Mouse (Mus musculus): Measurements from ENCODE around the gene Slc12a9. TPM values are rescaled to one million over a fixed set of nuclear protein-coding genes. Genes with fewer than 3 reads are reported as not detected.

Gene Slc12a9
- total and polyA plus RNA-seq, 3 experiments, result 8.8 to 12.1 TPM; not detected in 1

DNA sequence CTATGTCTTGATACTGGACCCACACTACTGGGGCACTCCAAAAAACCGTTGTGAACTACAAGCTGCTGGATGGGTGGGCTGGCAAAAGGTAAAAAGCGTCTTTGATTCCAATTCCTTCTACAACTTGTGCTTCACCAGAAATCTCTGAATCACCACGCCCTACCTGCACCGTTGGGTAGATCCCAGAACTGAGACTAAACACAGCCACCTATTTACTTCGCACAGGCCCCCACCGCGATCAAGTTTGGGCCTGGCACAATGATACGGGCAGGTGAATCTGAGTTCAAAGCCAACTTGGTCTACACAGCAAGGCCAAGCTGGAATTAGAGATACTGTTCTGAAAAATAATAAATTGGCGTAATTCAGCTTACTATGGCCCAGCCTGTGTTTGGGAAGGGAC lies 38.1 kb downstream of the Slc12a9 start:
- Histone ChIP-seq H3K4me1 (ENCODE audit: control insufficient read depth in 1 of 2, insufficient read depth in 2 of 2, low read length in 2 of 2) (peaks cover 10 to 31% of the 10 kb centered on the region in 2 experiments), H3K79me2 (ENCODE audit: control insufficient read depth, insufficient read depth, low read length, poor library complexity) (peaks cover 6% of the 10 kb centered on the region), H3K27me3 (ENCODE audit: control insufficient read depth in 1 of 2, insufficient read depth in 2 of 2, low read length in 2 of 2) (no peaks in the 10 kb centered on the region), H3K4me3 (ENCODE audit: control insufficient read depth in 1 of 2, insufficient read depth in 1 of 2, low read depth in 2 of 2, low read length in 2 of 2) (peak overlapping the region; percentile 66 to 74), H3K9me3 (replicated peaks; ENCODE audit: insufficient read depth, low read length) (no peaks in the 10 kb centered on the region), H3K9ac (ENCODE audit: control insufficient read depth, low read depth, low read length, poor library complexity, severe bottlenecking) (peak overlapping the region; percentile 86), H3K36me3 (ENCODE audit: control insufficient read depth in 1 of 2, insufficient read depth in 2 of 2, low read length in 2 of 2) (peaks cover 22 to 31% of the 10 kb centered on the region in 2 experiments), H3K27ac (ENCODE audit: control insufficient read depth, low read depth, low read length) (no peak overlapping the region)
- no peak for TF ChIP-seq NRF1 (IDR thresholded peaks at IDR 0.05; ENCODE audit: insufficient read depth, low read depth, low read length, poor library complexity, severe bottlenecking)
- no peak for TF ChIP-seq GABPA (IDR thresholded peaks at IDR 0.05; ENCODE audit: low read depth, low read length)
- no peak for TF ChIP-seq POLR2AphosphoS2 (IDR thresholded peaks at IDR 0.05; ENCODE audit: low read length)
- TF ChIP-seq MYC (IDR thresholded peaks at IDR 0.05; ENCODE audit: low read depth, low read length), result no peak
- no peak for TF ChIP-seq TBP (IDR thresholded peaks at IDR 0.05; ENCODE audit: low read depth, low read length)
- TF ChIP-seq E2F4 (IDR thresholded peaks at IDR 0.05; ENCODE audit: borderline replicate concordance, low read depth, low read length), result no peak
- no peak for DNase-seq (ENCODE audit: low read depth, low spot score)

DNA sequence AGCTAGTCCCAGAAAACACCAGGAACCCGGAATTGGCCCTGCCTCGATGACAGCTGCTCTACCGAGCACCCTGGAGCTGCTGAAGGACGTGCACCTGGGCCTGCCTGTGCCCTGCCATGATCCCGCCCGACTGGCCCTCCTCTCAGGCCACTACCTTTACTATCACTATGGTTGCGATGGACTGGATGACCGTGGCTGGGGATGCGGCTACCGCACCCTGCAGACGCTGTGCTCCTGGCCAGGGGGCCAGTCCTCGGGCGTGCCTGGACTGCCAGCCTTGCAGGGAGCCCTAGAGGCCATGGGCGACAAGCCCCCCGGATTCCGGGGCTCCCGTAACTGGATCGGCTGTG lies 38.7 kb downstream of the Slc12a9 start:
- H3K36me3 ChIP-seq (ENCODE audit: control insufficient read depth in 1 of 2, insufficient read depth in 2 of 2, low read length in 2 of 2), result peaks cover 22 to 29% of the 10 kb centered on the region in 2 experiments
- peaks cover 10 to 30% of the 10 kb centered on the region in 2 experiments for H3K4me1 ChIP-seq (ENCODE audit: control insufficient read depth in 1 of 2, insufficient read depth in 2 of 2, low read length in 2 of 2)

DNA sequence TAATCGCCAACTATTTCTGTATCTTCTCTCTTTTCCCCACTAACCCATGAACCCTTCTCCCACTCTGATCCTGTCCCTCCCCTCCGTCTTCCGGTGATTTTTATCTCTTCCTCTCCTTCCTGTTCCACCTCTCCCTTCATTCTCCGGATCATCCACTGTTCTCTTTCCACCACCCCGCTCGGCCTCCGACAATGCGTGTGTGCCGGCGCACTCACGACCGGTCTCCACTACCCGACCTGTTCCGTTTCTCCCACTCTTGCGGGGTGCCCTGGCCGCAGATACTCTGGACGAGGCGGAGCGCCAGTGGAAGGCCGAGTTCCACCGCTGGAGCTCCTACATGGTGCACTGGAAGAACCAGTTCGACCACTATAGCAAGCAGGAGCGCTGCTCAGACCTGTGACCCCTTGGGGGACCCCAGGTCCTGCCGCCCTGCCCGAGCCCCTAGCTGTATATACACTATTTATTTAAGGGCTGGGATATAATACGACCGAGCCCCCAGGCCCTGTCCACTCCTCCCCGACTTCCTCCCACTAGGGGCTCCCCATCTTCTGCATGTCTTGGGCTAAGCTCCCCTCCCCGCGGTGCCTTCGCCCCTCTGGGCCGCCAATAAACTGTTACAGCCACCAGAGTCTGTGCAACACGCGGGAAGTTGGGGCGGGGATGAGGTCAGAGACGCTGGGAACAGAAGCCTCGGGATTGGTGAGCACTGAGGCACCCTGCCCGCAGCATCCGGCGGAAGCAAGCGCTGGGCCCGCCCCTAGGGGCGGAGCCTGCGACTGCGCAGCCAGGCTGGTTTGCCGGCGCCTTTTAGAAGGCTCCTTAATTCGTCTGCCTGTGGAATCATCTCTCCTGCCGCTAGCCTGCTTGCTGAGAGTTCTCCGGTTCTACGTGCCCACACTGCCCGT lies 39.3 kb downstream of the Slc12a9 start, which contains the start of gene Ufsp1:
TSS of gene Ufsp1 (plus strand) at position 791 of the 905 bp plus-strand sequence.
- Histone ChIP-seq H3K79me2 (ENCODE audit: control insufficient read depth, insufficient read depth, low read length, poor library complexity) (peaks cover 6% of the 10 kb centered on the region), H3K27ac (ENCODE audit: control insufficient read depth, low read depth, low read length) (peak within 1 kb of the TSS; percentile 99), H3K4me3 (ENCODE audit: control insufficient read depth in 1 of 2, insufficient read depth in 1 of 2, low read depth in 2 of 2, low read length in 2 of 2) (peak within 1 kb of the TSS; percentile 66 to 80), H3K4me1 (ENCODE audit: control insufficient read depth in 1 of 2, insufficient read depth in 2 of 2, low read length in 2 of 2) (peaks cover 7 to 27% of the 10 kb centered on the region in 2 experiments), H3K27me3 (ENCODE audit: control insufficient read depth in 1 of 2, insufficient read depth in 2 of 2, low read length in 2 of 2) (no peaks in the 10 kb centered on the region), H3K9ac (ENCODE audit: control insufficient read depth, low read depth, low read length, poor library complexity, severe bottlenecking) (peak within 1 kb of the TSS; percentile 98), H3K9me3 (replicated peaks; ENCODE audit: insufficient read depth, low read length) (no peaks in the 10 kb centered on the region), H3K36me3 (ENCODE audit: control insufficient read depth in 1 of 2, insufficient read depth in 2 of 2, low read length in 2 of 2) (peaks cover 21 to 26% of the 10 kb centered on the region in 2 experiments)
- peak; percentile 97 for DNase-seq (ENCODE audit: low read depth, low spot score)
- TF ChIP-seq POLR2AphosphoS2 (IDR thresholded peaks at IDR 0.05; ENCODE audit: low read length), result peak; percentile 98
- no peak for TF ChIP-seq CTCF (IDR thresholded peaks at IDR 0.05 in 2 of 3, conservative IDR thresholded peaks at IDR 0.05 in 1 of 3; ENCODE audit: control insufficient read depth in 1 of 3, insufficient read depth in 1 of 3, low read depth in 2 of 3, low read length in 3 of 3, poor library complexity in 1 of 3, severe bottlenecking in 1 of 3)
- peak; percentile 86 for TF ChIP-seq NELFE (IDR thresholded peaks at IDR 0.05; ENCODE audit: low read depth, low read length)
- TF ChIP-seq MAZ (IDR thresholded peaks at IDR 0.05; ENCODE audit: low read depth, low read length), result peak; percentile 79; the same call in 1 of the 2 replicates
- TF ChIP-seq JUND (IDR thresholded peaks at IDR 0.05; ENCODE audit: low read depth, low read length), result no peak
- TF ChIP-seq TBP (IDR thresholded peaks at IDR 0.05; ENCODE audit: low read depth, low read length), result peak; percentile 81
- TF ChIP-seq MEF2A (IDR thresholded peaks at IDR 0.05; ENCODE audit: extremely low read depth, insufficient replicate concordance, low read depth, low read length, poor library complexity, severe bottlenecking), result no peak
- TF ChIP-seq ZC3H11A (IDR thresholded peaks at IDR 0.05; ENCODE audit: low read depth, low read length), result no peak
- no peak for TF ChIP-seq CHD2 (IDR thresholded peaks at IDR 0.05; ENCODE audit: low read length)
- peak; percentile 30; the same call in 1 of the 2 replicates for TF ChIP-seq BHLHE40 (IDR thresholded peaks at IDR 0.05; ENCODE audit: borderline replicate concordance, low read depth, low read length)
- no peak for TF ChIP-seq SMC3 (IDR thresholded peaks at IDR 0.05; ENCODE audit: low read depth, low read length)
- no peak for TF ChIP-seq MYB (IDR thresholded peaks at IDR 0.05; ENCODE audit: low read depth, low read length)
- no peak for TF ChIP-seq MAFK (IDR thresholded peaks at IDR 0.05; ENCODE audit: borderline replicate concordance, low read depth, low read length)
- no peak for TF ChIP-seq ZNF384 (IDR thresholded peaks at IDR 0.05; ENCODE audit: low read depth, low read length)
- peak; percentile 87; the same call in 1 of the 2 replicates for TF ChIP-seq MYC (IDR thresholded peaks at IDR 0.05; ENCODE audit: low read depth, low read length)

More for the DNA sequence above, 38.7 kb downstream of the Slc12a9 start:
- Histone ChIP-seq H3K9ac (ENCODE audit: control insufficient read depth, low read depth, low read length, poor library complexity, severe bottlenecking) (peak overlapping the region; percentile 86), H3K79me2 (ENCODE audit: control insufficient read depth, insufficient read depth, low read length, poor library complexity) (peaks cover 6% of the 10 kb centered on the region), H3K4me3 (ENCODE audit: control insufficient read depth in 1 of 2, insufficient read depth in 1 of 2, low read depth in 2 of 2, low read length in 2 of 2) (peak overlapping the region; percentile 66 to 74), H3K9me3 (replicated peaks; ENCODE audit: insufficient read depth, low read length) (no peaks in the 10 kb centered on the region), H3K27me3 (ENCODE audit: control insufficient read depth in 1 of 2, insufficient read depth in 2 of 2, low read length in 2 of 2) (no peaks in the 10 kb centered on the region), H3K27ac (ENCODE audit: control insufficient read depth, low read depth, low read length) (peak overlapping the region; percentile 89)
- DNase-seq (ENCODE audit: low read depth, low spot score), result no peak
- no peak for TF ChIP-seq MEF2A (IDR thresholded peaks at IDR 0.05; ENCODE audit: extremely low read depth, insufficient replicate concordance, low read depth, low read length, poor library complexity, severe bottlenecking)
- TF ChIP-seq ZKSCAN1 (IDR thresholded peaks at IDR 0.05; ENCODE audit: low read depth, low read length), result peak; percentile 58; the same call in 1 of the 2 replicates
- TF ChIP-seq NRF1 (IDR thresholded peaks at IDR 0.05; ENCODE audit: insufficient read depth, low read depth, low read length, poor library complexity, severe bottlenecking), result no peak
- peak; percentile 88 for TF ChIP-seq POLR2AphosphoS2 (IDR thresholded peaks at IDR 0.05; ENCODE audit: low read length)
- TF ChIP-seq EP300 (IDR thresholded peaks at IDR 0.05; ENCODE audit: low read depth in 1 of 2, low read length in 2 of 2), result no peak
- TF ChIP-seq JUND (IDR thresholded peaks at IDR 0.05; ENCODE audit: low read depth, low read length), result no peak
- no peak for TF ChIP-seq SIN3A (IDR thresholded peaks at IDR 0.05; ENCODE audit: low read length)
- TF ChIP-seq KAT2A (conservative IDR thresholded peaks at IDR 0.05; ENCODE audit: low read depth, low read length), result no peak
- peak; percentile 70; the same call in 1 of the 2 replicates for TF ChIP-seq POLR2AphosphoS5 (IDR thresholded peaks at IDR 0.05; ENCODE audit: borderline replicate concordance, low read depth, low read length)
- TF ChIP-seq POLR2A (IDR thresholded peaks at IDR 0.05; ENCODE audit: control insufficient read depth in 1 of 2, insufficient read depth in 1 of 2, low read depth in 1 of 2, low read length in 2 of 2, poor library complexity in 1 of 2), result 0 out of 4 replicates have a peak, but pooled peaks of 1 of the 2 experiments have one; percentile 17
- no peak for TF ChIP-seq E2F4 (IDR thresholded peaks at IDR 0.05; ENCODE audit: borderline replicate concordance, low read depth, low read length)
- TF ChIP-seq SMC3 (IDR thresholded peaks at IDR 0.05; ENCODE audit: low read depth, low read length), result peak; percentile 16; the same call in 1 of the 2 replicates
